Mouse (Mus musculus) left cerebral cortex, postnatal 36 days (tissue): Measurements from ENCODE around the gene Tmem44. TPM values are rescaled to one million over a fixed set of nuclear protein-coding genes. Genes with fewer than 3 reads are reported as not detected.

Experiments used
- DNase-seq, 2 experiments: peaks; one replicate each; pipeline ENCODE4 v3.0.0; 2021 to 2022; ENCODE audit warnings: low spot score in 2 of 2, mixed read lengths in 1 of 2
- intact Hi-C: fragments of 180-260 bp; cut with DNase I; formaldehyde crosslinking; loops from one replicate; pipeline ENCODE4 v1.15.1; 2025
- total RNA-seq, 2 experiments: library from RNA; stranded (reverse); gene quantifications; 2 replicates each; pipeline ENCODE4 v1.2.3; 2021

Tmem44 gene
- total RNA-seq, 2 experiments from 2014 or later = 68.1 to 71.7 TPM

GRCm38 (mm10) chr16:30524481-30524880 is 26.2 kb downstream of the Tmem44 start:
- intact Hi-C loops = no loop called here
- DNase-seq = no peak

DNA sequence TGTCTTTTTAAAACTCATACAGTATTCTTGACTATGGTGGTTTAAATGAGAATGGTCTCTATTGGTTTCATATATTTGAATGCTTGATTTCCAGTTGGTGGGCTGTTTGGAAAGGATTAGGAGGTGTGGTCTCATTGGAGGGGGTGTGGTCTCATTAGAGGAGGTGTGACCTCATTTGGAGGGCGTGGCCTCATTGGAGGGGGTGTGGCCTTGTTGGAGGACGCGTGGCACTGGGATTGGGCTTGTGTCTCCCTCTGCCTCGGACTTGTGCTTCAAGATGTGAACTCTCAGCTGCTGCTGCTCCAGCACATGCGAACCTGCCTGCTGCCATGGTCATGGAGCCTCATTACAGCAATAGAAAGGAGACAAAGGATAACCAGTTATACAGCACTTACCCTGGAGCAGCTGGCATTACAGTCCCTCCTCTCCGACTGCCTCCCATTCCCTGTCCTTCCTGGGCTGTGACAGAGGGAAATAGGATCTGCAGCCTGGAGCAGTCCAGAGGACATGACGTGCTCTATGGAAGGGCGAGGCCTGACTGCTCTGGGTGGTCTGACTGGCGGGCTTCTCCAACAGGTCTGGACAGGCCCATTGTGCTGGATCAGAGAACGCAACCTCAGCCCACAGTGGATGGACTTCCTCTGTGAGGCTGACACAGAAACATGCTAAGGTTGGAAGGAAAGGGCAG is 28.2 kb downstream of the Tmem44 start:
- intact Hi-C loops = no loop called here
- DNase-seq = no peak

GRCm38 (mm10) chr16:30521147-30521546 is 29.5 kb downstream of the Tmem44 start:
- intact Hi-C loops = no loop called here
- no peak for DNase-seq

DNA sequence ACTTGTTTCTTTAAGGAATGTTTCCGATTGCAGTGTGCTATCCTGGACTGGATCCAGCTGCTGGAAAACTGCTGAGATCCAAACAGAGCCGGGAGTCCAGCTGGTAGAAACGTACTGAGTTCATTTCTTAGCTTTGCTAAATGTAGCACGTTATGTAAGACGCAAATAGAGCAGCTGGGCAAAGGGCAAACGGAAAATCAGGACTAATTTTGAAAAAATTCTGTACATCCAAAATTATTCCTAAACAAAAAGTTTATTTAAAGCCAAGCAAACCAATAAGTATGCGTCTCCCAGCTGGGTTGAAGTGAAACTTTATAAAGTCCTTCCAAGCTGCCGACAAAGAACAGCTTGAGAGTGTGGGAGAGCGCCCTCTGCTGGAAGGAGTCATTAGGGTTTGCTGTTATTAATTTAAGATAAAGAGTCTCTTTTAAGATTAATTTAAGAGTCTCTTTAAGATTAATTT is 30.2 kb downstream of the Tmem44 start:
- peak; percentile 43 to 67 for DNase-seq
- intact Hi-C loops = no loop called here

GRCm38 (mm10) chr16:30518635-30519034 is 32.0 kb downstream of the Tmem44 start:
- intact Hi-C loops = no loop called here
- DNase-seq = no peak

DNA sequence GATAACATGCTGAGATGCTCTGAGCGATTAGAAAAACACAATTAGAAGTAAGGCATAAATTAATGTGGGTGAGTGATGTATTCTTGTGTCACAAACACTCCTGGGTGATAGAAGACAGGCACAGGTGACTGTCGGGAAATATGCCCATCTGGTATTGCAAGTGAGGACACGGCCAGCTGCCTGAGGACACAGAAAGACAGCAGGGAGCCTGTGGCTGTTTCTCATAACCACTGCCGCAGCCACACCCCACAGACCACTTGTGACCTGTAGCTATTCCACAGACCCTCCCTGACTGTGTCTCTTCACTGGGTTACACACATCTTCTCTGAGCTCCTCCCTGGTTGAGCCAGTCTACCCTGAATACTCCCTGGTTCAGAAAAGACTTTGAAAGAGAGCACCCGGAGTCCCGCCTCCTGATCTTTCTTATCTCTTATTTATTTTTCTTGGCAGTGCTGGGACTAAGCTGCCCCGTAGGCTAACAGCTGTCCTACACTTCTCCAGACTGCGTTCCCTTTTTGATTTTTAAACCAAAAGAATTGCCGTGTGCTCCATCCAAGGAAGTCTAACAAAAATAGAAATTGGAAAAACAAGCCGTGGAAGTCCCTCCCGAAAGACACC is 32.9 kb downstream of the Tmem44 start:
- intact Hi-C loops = no loop called here
- no peak for DNase-seq

DNA sequence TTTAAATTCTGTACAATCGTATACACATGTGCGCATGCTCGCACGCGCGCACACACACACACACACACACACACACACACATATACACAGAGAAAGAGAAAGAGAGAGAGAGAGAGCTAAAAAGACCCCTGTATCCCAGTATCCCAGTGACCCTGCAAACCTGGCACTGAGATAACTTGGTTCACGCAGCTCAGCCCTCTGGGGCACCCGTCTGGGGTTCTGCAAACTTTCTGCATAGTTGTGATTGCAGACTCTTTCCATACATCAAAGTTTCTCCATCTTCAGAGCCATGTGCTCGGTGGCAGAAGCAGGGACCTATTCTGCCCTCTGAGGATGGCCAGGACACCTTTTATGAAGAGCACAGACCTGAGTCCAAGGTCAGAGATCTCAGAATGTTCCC is 33.6 kb downstream of the Tmem44 start:
- DNase-seq = no peak
- intact Hi-C loops = no loop called here

DNA sequence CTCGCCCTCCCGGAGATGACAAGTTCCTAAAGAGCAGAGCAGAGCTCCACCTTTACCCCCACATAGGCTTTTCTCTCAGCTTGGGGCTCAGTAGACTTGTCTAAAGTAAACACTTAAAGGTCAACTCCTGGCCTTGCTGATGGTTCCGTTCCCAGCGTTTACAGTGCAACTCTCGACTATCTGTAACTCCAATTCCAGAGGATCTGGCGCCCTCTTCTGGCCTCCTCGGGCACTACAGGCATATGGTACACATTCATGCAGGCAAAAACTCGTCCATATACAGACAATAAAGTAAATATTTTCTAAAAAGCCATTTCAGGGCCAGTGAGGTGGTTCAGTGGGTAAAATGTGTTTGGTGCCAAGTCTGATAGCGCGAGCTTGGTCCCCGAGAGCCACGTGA is 35.2 kb downstream of the Tmem44 start:
- DNase-seq = no peak
- intact Hi-C loops = no loop called here

GRCm38 (mm10) chr16:30513050-30514024 is 37.3 kb downstream of the Tmem44 start:
- intact Hi-C loops = no loop called here
- DNase-seq = no peak

- intact Hi-C loops = no loop called here
These were observed 38.1 kb downstream of the Tmem44 start for GRCm38 (mm10) chr16:30512375-30513049.

DNA sequence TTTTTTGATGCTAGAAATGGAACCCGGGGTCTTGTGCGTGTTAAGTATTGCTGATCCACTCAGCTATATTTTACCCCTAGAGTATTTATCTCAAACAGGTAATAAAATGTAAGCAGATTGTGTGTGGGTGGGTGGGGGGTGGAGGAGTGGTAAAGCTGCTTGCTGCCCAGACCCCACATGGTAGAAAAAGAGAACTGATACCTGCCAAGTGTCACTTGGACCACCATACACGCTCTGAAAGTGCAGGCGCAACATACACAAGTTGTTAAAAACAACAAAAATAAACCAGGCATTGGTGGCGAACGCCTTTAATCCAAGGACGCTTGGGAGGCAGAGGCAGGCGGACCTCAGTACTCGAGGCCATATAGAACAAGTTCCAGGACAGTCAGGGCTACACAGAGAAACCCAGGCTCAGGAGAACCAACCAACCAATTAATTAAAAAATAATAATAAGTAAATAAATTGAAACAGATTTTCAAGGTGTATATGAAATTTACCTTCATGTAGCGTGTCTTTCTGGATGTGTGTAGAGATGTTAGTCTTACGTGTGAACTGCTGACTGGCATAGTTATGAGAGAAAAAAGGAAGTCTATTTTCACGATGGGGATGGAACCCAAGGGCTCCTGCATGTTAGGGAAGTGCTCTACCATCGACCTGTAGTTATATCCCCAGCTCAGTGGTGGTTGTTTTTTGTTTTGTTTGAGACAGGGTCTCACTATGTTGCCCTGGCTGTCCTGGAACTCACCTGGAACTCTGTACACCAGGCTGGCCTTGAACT is 38.9 kb downstream of the Tmem44 start:
- intact Hi-C loops = no loop called here
- no peak for DNase-seq

More at GRCm38 (mm10) chr16:30512375-30513049, 38.1 kb downstream of the Tmem44 start:
- no peak for DNase-seq

- DNase-seq = peak; percentile 84 to 85
- intact Hi-C loops = no loop called here
These were observed 39.9 kb downstream of the Tmem44 start for GRCm38 (mm10) chr16:30510504-30511451.

DNA sequence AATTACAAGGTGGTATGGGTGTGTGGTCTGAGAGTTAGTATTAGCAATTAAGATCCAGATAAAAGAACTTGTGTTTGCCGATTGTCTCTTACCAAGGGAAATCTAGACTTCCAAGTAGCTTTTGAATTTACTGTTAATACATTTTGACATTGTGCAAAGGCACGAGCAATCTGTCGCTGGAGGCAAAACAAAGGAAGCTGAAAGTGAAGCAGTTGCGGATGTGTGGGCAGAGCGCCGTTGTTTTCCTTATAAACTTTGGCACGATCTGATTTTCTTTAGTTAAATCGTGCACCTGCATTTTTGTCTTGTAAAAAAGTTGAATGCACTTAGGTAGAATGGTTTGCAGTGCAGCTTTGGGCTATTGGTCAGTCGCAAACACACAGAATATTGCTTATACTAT is 40.6 kb downstream of the Tmem44 start:
- intact Hi-C loops = no loop called here
- no peak for DNase-seq

DNA sequence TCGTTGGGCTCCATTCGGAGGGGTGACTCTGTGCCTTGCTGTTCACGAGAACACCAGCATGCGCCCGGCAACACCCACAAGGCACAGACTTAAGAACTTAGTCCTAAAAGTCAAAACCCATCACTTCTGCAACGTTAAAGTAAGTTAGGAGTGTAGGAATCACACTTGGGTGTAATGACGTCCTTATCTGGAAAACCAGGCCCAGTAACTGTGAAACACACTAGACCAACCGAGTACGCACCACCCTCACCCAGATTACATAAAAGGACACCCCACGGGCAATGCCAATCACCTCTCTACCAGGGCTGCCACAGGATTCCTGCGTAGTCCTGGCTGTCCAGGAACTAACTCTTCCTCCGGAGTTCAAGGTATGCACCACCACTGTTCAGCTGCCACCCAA is 41.3 kb downstream of the Tmem44 start:
- intact Hi-C loops = loop anchor here (10.0 kb wide), 1 partner anchor 255 kb away; no protein-coding TSS in a partner anchor
- DNase-seq = no peak

- DNase-seq = no peak
- intact Hi-C loops = loop anchor here (10.0 kb wide), 1 partner anchor 254 kb away; no protein-coding TSS in a partner anchor
These were observed 41.9 kb downstream of the Tmem44 start for GRCm38 (mm10) chr16:30508738-30509137.

DNA sequence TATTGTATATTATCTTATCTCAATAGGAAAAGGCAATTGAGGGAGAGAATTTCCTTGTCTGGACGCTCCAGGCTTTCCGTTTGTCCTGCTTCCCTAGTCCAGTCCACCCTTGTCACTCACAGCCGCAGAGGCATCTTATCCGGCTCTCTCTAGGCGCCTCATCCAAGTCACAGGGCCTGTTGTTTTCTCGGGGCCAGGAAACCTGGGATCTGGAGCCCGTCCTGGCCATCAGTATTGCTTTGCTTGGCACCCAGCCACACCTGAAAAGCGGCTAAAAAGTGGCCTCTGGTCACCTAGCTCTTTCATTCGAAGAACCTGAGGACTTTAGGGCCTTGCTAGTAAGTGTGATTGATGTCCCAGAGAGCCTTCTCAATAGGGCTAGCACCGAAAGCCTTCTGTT is 43.5 kb downstream of the Tmem44 start:
- intact Hi-C loops = loop anchor here (10.0 kb wide), 1 partner anchor 252 kb away; no protein-coding TSS in a partner anchor
- no peak for DNase-seq

- DNase-seq = no peak
- intact Hi-C loops = loop anchor here (2.0 to 10.0 kb wide), 2 partner anchors 131 to 251 kb away; no protein-coding TSS in a partner anchor
These were observed 45.2 kb downstream of the Tmem44 start for GRCm38 (mm10) chr16:30505311-30506031.
